Mouse (Mus musculus) adipocyte (in vitro differentiated cells): ENCODE measurements at regions not wholly inside any gene's neighbourhood (a gene's known extent, or its start where the extent isn't known, plus 50 kb on each side); places are given as distances from the start of the nearest gene placed in this dataset.
A peak's percentile ranks its signal among the peaks of the same experiment; 100 is the strongest.

Experiments
- DNase-seq: peaks from one replicate; pipeline ENCODE4 v3.0.0-alpha.2; 2016; ENCODE audit warnings: low spot score

- no peak for DNase-seq
These were observed 87.1 kb upstream of the Gm10260 start for GRCm38 (mm10) chr13:97847561-97847960.

DNA sequence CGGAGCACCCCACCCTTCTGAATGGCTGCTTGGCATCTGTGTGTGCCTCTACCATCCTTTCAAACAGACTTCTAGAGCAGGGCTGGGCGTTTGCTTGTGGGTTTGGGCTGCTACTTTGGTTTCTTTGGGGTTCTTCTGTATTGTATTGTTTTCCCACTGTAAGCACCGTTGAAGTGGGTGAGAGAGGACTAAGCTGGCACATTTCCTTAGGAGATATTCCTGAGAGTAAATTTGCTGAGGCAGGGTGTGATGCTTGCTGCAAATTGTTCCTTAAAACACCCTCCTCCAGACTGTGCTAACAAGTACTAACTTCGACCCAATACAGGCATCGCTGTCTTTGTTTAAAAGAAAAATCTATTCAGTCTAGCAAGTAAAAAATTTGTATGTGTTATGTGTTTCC lies 84.7 kb upstream of the Gm10260 start:
- DNase-seq: no peak

GRCm38 (mm10) chr13:97842801-97843200 lies 82.4 kb upstream of the Gm10260 start:
- DNase-seq: no peak

DNA sequence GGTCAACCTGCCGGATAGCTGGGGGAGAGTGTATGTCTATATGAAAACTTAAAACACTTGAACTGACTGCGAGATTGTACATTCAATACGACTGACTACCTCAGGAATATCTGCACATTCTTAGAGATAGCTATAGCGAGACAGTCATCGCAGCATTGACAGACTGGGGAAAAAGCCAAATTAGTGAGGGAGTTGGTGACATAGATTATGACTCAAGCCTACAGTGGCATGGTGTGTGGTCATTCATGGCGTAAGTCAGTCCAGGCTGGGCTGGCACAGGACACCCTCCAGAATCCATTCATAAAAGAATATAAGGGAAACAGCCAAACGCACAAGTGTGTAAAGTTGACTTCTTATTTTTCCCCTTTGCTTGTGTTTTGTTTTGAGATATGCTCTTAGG lies 81.1 kb upstream of the Gm10260 start:
- peak; percentile 40 for DNase-seq

GRCm38 (mm10) chr13:97839617-97840308 lies 79.3 kb upstream of the Gm10260 start:
- no peak for DNase-seq

DNA sequence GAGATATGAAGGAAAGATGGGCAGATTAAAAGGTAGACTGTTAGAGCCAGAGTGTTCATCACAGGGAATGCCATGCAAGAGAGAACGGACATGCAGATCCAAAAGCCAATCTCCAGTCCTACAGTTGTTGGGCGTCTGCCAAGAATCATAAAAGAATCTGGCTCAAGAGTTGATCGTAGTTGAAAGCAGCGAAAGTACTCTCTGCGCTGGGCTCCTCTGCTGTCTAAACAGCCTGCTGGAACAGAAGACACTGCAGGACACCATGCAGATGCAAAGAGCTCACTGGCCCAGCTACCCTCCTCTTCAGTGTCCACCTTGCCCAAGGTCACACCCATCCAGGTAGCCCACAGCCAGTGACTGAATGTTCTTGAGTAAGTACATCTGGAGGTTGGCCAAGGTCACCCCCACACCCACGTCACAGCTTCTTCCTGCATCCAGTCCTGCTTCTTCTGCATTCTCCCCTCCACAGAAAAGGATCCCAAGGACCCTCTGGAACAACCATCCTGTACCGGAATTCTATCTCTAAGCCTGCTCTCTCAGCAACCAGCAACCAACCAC lies 77.1 kb upstream of the Gm10260 start:
- DNase-seq: peak; percentile 79

DNA sequence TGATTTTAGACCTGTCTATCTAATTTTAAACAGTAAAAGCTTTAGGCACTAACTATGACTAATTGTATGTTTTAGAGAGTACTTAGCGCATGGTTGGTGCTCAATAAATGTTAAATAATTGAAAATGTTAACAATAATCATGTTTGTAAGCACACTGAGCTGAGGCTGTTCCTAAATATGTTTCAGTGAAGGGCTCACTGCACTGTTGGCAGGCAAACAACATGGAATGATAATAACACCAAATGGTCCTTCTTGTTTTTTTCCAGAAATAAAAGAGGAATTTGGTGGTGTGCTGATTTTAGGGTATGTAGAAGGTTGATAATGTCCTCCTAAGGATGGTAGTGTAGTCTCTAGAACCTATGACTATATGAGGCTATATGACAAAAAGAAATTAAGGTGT lies 72.0 kb upstream of the Gm10260 start:
- no peak for DNase-seq

- DNase-seq: peak; percentile 42
These were observed 71.4 kb upstream of the Gm10260 start for GRCm38 (mm10) chr13:97831839-97832238.

DNA sequence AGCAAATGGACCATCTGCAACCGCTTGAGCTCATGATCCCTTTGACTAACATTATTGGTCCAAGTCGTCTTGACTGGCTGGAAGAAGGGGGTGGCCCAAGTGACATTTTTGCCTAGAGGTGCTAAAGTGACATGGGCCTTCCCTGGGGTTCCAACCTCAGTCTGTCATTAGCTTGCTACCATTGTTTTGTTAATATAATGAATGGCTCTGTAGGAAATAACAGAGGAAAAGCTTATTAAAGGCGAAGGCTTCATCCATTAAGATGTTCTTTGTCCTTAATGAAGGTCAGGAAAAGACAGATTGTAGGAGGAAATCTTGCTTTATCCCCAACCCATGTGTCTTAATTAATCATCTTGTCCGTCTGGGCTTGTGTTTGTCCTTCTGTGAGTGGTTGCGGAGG lies 69.1 kb upstream of the Gm10260 start:
- DNase-seq: no peak

DNA sequence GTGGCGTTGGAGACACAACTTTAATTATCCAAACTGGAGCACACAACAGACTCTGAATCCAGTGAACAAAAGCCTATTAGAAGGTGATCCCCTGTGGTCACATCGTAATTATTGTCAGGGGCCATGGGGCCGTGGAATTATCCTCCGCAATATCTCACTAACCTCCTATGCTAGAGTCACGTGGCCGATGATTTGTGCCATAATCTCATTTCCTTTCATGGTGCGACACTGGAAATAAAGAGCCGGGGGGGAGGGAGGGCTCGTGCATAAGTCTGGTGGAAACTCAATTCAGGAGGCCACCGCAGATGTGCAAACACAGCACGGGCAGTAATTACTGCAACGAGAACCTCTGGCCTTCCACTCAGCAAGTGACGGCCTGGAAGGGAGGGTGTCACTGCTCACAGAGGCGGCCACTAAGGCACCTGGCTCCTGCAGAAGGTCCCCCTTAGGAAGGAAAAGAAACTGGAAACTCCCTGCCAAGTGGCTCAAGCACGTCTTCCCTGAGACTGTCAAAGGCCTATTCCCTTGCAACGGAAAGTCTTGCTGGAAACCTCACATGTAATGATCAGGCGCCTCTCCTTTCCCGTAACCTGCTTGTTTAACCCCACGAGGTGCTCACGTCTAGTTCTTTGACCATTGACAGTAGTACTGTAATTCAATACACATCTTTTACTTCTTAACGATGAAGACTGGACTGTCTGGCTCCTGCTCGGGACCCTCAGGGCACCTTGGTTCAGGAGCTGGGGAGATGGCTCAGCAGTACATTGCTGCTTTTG lies 65.6 kb upstream of the Gm10260 start:
- no peak for DNase-seq

DNA sequence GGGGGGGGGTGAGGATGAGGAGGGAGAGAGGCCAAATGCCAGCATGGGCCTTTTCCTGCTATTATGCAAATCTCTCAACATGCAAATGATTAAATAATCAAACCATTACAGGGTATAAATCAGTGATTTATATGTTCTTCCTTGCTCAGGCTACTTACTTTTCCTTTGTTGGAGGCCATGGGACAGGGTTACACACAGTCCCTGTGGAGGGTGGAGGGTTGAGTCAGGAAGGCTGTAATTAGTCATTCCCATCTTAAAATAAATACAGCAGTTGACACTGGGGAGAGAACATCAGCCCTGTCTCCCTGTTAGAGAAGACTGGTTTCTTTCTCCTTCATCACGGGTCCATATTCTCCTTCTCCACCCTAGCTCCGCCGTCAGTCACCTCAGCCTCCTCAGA lies 64.9 kb upstream of the Gm10260 start:
- no peak for DNase-seq

GRCm38 (mm10) chr13:97824071-97824716 lies 63.8 kb upstream of the Gm10260 start:
- no peak for DNase-seq

GRCm38 (mm10) chr13:97821630-97822029 lies 61.2 kb upstream of the Gm10260 start:
- peak; percentile 74 for DNase-seq

- no peak for DNase-seq
These were observed 60.6 kb upstream of the Gm10260 start for GRCm38 (mm10) chr13:97821011-97821410.

GRCm38 (mm10) chr13:97820401-97820800 lies 60.0 kb upstream of the Gm10260 start:
- no peak for DNase-seq

- DNase-seq: no peak
These were observed 58.6 kb upstream of the Gm10260 start for GRCm38 (mm10) chr13:97819036-97819435.

DNA sequence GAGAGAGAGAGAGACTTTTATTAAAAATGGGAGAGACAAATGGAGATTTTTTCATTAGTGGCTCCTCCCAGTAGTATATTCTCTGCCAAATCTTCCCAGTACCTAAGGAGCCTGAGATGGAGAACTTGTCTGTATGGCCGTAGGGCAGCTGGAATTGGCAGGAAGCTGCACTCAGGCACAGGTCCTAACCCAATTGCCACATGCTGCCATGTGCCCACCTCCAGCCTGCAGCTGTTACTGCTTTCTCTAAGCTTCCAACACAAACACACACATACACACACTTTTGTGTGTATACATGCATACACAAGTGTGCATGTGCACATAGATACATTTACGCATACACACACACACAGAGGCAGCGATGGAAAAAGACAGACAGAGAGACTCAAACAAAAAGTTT lies 56.5 kb upstream of the Gm10260 start:
- DNase-seq: no peak
